Mouse (Mus musculus) forebrain, embryonic 12.5 days (tissue): ENCODE data around the gene Sh3gl2. TPM values are rescaled to one million over a fixed set of nuclear protein-coding genes. Genes with fewer than 3 reads are reported as not detected.

Source experiments
- ATAC-seq: fragments of 200-750 bp; cut with Nextera tagmentation; 2 replicates; pipeline ENCODE4 v1.8.0; 2017; ENCODE audit warnings: moderate TSS enrichment; ENCODE audit not compliant: low FRiP score
- H3K27ac ChIP-seq: fragments of 300-500 bp; sonication (generic); 2 replicates; pipeline ENCODE4 v1.5.1; 2016; ENCODE audit warnings: mild to moderate bottlenecking
- H3K27me3 ChIP-seq: fragments of 300-500 bp; sonication (generic); 2 replicates; pipeline ENCODE4 v1.6.1; 2016; ENCODE audit warnings: mild to moderate bottlenecking
- H3K36me3 ChIP-seq: fragments of 300-500 bp; sonication (generic); replicated peaks from 2 replicates; pipeline ENCODE4 v1.6.1; 2016; ENCODE audit warnings: mild to moderate bottlenecking
- H3K4me1 ChIP-seq: fragments of 300-500 bp; sonication (generic); 2 replicates; pipeline ENCODE4 v1.6.1; 2016
- H3K4me2 ChIP-seq: fragments of 300-500 bp; sonication (generic); 2 replicates; pipeline ENCODE4 v1.6.1; 2016; ENCODE audit warnings: mild to moderate bottlenecking, moderate library complexity
- H3K4me3 ChIP-seq: fragments of 300-500 bp; sonication (generic); replicated peaks from 2 replicates; pipeline ENCODE4 v1.5.1; 2016; ENCODE audit warnings: mild to moderate bottlenecking
- H3K9ac ChIP-seq: fragments of 300-500 bp; sonication (generic); 2 replicates; pipeline ENCODE4 v1.6.1; 2016; ENCODE audit warnings: mild to moderate bottlenecking
- H3K9me3 ChIP-seq: fragments of 300-500 bp; sonication (generic); 2 replicates; pipeline ENCODE4 v1.6.1; 2016
- WGBS: fragments of 180-500 bp; shearing (Covaris S2); methylation state at CpG from one replicate; pipeline ENCODE4 v1.1.7; 2016; 5-methylcytosine and 5-hydroxymethylcytosine counted together
- polyA plus RNA-seq: library from polyadenylated mRNA; unstranded; fragments of >200 nt; fragmentation: Nextera tagmentation; extraction: Ambion mirVana; gene quantifications from 2 replicates; pipeline ENCODE4 v1.2.1, GENCODE M21; 2016

Gene Sh3gl2
- polyA plus RNA-seq, 1 experiment from 2014 or later: 14.0 TPM

- Histone ChIP-seq H3K4me1 (peaks cover 11% of the 10 kb centered on the region), H3K4me2 (no peak overlapping the region), H3K36me3 (no peaks in the 10 kb centered on the region), H3K9me3 (no peaks in the 10 kb centered on the region), H3K4me3 (no peak overlapping the region), H3K9ac (no peak overlapping the region), H3K27me3 (peaks cover 29% of the 10 kb centered on the region), H3K27ac (no peak overlapping the region)
- no peak for ATAC-seq
- WGBS: 88% methylated on average over 3 of the region's 3 CpGs
Observed at GRCm38 (mm10) chr4:85248673-85249072, 43.7 kb downstream of the Sh3gl2 start.

DNA sequence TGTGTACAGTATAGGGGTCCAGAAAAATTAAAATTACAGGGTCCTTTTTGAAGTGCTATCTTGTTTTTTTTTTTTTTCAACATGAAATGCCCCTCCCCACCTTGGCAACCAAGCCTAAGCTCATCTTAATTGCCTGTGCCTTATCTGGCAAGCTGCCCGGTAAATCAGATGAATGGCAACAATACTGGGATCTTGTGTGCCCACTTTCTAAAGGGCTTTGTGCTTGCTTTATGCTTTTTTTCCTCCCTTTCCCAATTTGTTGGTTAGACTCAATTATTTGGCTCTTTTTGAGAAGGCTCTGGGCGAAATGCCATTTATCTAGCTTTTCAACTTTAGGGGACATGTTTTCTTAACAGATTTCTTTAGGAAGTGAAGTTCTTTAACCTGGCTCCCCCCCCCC is 45.3 kb downstream of the Sh3gl2 start:
- Histone ChIP-seq H3K27ac (no peak overlapping the region), H3K4me3 (no peak overlapping the region), H3K9me3 (no peaks in the 10 kb centered on the region), H3K4me1 (peaks cover 11% of the 10 kb centered on the region), H3K27me3 (peaks cover 29% of the 10 kb centered on the region), H3K4me2 (no peak overlapping the region), H3K36me3 (no peaks in the 10 kb centered on the region), H3K9ac (no peak overlapping the region)
- WGBS: 12% methylated on average over 2 of the region's 2 CpGs
- ATAC-seq: peak; percentile 79; the same call in 1 of the 2 replicates

DNA sequence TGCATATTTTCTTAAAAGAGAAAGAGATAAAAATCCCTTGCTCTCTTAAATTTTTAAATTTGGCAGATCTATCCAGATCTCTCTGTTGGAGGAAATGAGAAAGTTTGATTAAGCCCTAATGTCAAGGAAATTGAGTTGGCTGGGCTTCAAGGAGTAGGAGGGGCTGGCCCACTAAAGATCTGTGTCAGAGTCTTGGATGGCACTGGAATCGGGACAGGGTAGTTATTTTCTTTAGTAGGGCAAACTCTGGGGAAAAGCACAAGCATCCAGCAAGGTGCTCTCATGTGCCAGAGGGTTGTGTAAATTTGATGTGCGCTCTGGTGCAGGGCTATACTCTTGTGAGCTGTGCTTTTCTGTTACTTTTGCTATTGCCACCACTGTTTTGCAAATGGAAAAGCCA is 45.9 kb downstream of the Sh3gl2 start:
- peak; percentile 57; the same call in 1 of the 2 replicates for ATAC-seq
- H3K9ac ChIP-seq: no peak overlapping the region

GRCm38 (mm10) chr4:85255771-85256389 is 51.0 kb downstream of the Sh3gl2 start:
- 83% methylated on average over 8 of the region's 8 CpGs for WGBS

More for the DNA sequence above, 45.9 kb downstream of the Sh3gl2 start:
- H3K4me2 ChIP-seq: no peak overlapping the region
- H3K4me3 ChIP-seq: no peak overlapping the region
- no peaks in the 10 kb centered on the region for H3K36me3 ChIP-seq
- H3K27me3 ChIP-seq: peaks cover 27% of the 10 kb centered on the region
- H3K9me3 ChIP-seq: no peaks in the 10 kb centered on the region
- peaks cover 11% of the 10 kb centered on the region for H3K4me1 ChIP-seq
- H3K27ac ChIP-seq: no peak overlapping the region
- WGBS: 49% methylated on average over 2 of the region's 2 CpGs

GRCm38 (mm10) chr4:85256461-85257202 is 51.7 kb downstream of the Sh3gl2 start:
- Histone ChIP-seq H3K27me3 (peaks cover 9% of the 10 kb centered on the region; the same call in 1 of the 2 replicates), H3K4me2 (no peak overlapping the region), H3K4me1 (no peaks in the 10 kb centered on the region; the same call in 1 of the 2 replicates), H3K36me3 (no peaks in the 10 kb centered on the region), H3K27ac (peak overlapping the region; percentile 21; the same call in 1 of the 2 replicates), H3K9ac (no peak overlapping the region), H3K4me3 (no peak overlapping the region), H3K9me3 (no peaks in the 10 kb centered on the region)
- 70% methylated on average over 5 of the region's 5 CpGs for WGBS
- peak; percentile 79 for ATAC-seq

More at GRCm38 (mm10) chr4:85255771-85256389, 51.0 kb downstream of the Sh3gl2 start:
- peaks cover 12% of the 10 kb centered on the region; the same call in 1 of the 2 replicates for H3K27me3 ChIP-seq
- no peak overlapping the region for H3K4me3 ChIP-seq
- no peaks in the 10 kb centered on the region for H3K9me3 ChIP-seq
- H3K4me1 ChIP-seq: peaks cover 4% of the 10 kb centered on the region
- no peak overlapping the region for H3K27ac ChIP-seq
- no peak for ATAC-seq
- H3K9ac ChIP-seq: no peak overlapping the region
- H3K4me2 ChIP-seq: no peak overlapping the region
- H3K36me3 ChIP-seq: no peaks in the 10 kb centered on the region

GRCm38 (mm10) chr4:85257771-85258341 is 52.9 kb downstream of the Sh3gl2 start:
- WGBS: 88% methylated on average over 4 of the region's 4 CpGs
- Histone ChIP-seq H3K9me3 (no peaks in the 10 kb centered on the region), H3K27me3 (no peaks in the 10 kb centered on the region), H3K9ac (no peak overlapping the region), H3K36me3 (no peaks in the 10 kb centered on the region), H3K4me2 (no peak overlapping the region), H3K4me1 (peaks cover 4% of the 10 kb centered on the region), H3K4me3 (no peak overlapping the region), H3K27ac (no peak overlapping the region)
- no peak for ATAC-seq

- WGBS: 85% methylated on average over 12 of the region's 12 CpGs
- Histone ChIP-seq H3K9ac (no peak overlapping the region), H3K4me1 (peaks cover 4% of the 10 kb centered on the region), H3K27me3 (no peaks in the 10 kb centered on the region), H3K27ac (no peak overlapping the region), H3K4me3 (no peak overlapping the region), H3K9me3 (no peaks in the 10 kb centered on the region), H3K4me2 (no peak overlapping the region), H3K36me3 (no peaks in the 10 kb centered on the region)
- ATAC-seq: no peak
Observed at GRCm38 (mm10) chr4:85260687-85261658, 56.0 kb downstream of the Sh3gl2 start.

GRCm38 (mm10) chr4:85262146-85262545 is 57.2 kb downstream of the Sh3gl2 start:
- peaks cover 4% of the 10 kb centered on the region for H3K4me1 ChIP-seq
- 65% methylated on average over 6 of the region's 6 CpGs for WGBS
- H3K27me3 ChIP-seq: no peaks in the 10 kb centered on the region
- no peak overlapping the region for H3K27ac ChIP-seq
- no peaks in the 10 kb centered on the region for H3K36me3 ChIP-seq
- H3K4me3 ChIP-seq: no peak overlapping the region
- no peak overlapping the region for H3K9ac ChIP-seq
- no peak overlapping the region for H3K4me2 ChIP-seq
- no peak for ATAC-seq
- H3K9me3 ChIP-seq: no peaks in the 10 kb centered on the region

DNA sequence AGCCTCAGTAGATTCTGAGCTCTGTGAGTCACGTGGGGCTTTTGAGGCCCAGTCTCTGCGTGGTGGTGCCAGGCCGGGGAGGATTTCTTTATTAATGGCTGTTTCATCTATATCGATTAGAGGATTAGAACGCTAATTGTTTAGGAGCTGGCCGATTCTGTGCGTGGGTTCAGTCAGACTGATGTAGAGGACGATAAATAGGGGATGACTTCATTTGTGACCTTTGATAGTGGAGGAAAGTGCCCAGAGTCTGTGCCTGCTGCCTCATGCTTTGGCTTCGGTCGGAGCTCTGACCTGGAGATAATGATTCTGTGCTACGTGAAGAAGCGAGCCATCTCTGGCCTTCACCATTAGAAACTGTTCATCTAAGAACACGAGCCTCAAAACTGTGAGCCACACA is 57.7 kb downstream of the Sh3gl2 start:
- Histone ChIP-seq H3K27ac (no peak overlapping the region), H3K9ac (no peak overlapping the region), H3K4me2 (no peak overlapping the region), H3K9me3 (no peaks in the 10 kb centered on the region), H3K4me1 (peaks cover 4% of the 10 kb centered on the region; the same call in 1 of the 2 replicates), H3K36me3 (no peaks in the 10 kb centered on the region), H3K27me3 (no peaks in the 10 kb centered on the region), H3K4me3 (no peak overlapping the region)
- ATAC-seq: no peak
- 77% methylated on average over 13 of the region's 13 CpGs for WGBS

DNA sequence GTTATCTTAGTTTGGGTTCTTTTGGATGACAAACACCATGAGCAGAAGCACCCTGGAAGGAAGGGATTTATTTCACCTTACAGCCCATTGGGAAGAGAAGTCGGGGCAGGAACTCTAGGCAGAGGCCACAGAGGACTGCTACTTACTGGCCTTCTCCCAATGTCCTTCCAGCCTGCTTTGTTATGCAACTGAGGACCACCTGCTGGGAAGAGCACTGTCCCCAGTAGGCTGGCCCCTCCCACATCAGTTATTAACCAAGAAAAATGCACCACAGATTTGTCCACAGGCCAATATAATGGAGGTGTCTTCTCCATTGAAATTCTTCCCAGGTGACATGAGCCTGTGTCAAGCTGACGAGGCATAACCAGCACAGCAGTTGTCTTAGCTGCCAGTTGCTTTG is 62.5 kb downstream of the Sh3gl2 start:
- H3K4me1 ChIP-seq: peaks cover 4% of the 10 kb centered on the region; the same call in 1 of the 2 replicates
- no peaks in the 10 kb centered on the region for H3K36me3 ChIP-seq
- H3K4me3 ChIP-seq: no peak overlapping the region
- H3K27me3 ChIP-seq: no peaks in the 10 kb centered on the region
- no peaks in the 10 kb centered on the region for H3K9me3 ChIP-seq
- H3K9ac ChIP-seq: no peak overlapping the region
- H3K4me2 ChIP-seq: no peak overlapping the region
- no peak overlapping the region for H3K27ac ChIP-seq
- ATAC-seq: no peak
- 81% methylated on average over 2 of the region's 2 CpGs for WGBS

DNA sequence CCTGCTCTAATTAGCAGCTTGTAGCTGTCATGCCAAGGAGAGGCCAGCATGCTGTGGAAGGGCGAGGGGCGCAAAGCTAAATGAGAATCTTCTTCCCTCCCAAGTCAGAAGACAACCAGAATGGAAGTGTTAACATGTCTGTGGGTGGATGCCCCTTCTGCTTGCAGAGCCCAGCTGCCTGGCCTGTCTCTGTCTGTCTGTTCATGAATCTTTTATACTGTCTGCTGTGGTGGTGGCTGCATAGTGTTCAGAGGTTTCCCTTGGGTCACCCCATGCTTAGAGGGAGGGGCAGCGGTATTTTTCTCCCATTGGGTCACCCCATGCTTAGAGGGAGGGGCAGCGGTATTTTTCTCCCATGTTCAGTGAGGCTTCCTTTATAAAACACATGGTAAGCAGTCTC is 68.0 kb downstream of the Sh3gl2 start:
- no peaks in the 10 kb centered on the region for H3K9me3 ChIP-seq
- no peaks in the 10 kb centered on the region for H3K27me3 ChIP-seq
- H3K4me1 ChIP-seq: peaks cover 4% of the 10 kb centered on the region; the same call in 1 of the 2 replicates
- no peak overlapping the region for H3K4me2 ChIP-seq
- no peak overlapping the region for H3K4me3 ChIP-seq
- no peak overlapping the region for H3K9ac ChIP-seq
- no peak for ATAC-seq
- 88% methylated on average over 4 of the region's 4 CpGs for WGBS
- H3K36me3 ChIP-seq: no peaks in the 10 kb centered on the region
- no peak overlapping the region for H3K27ac ChIP-seq
